Mouse (Mus musculus) neural tube, embryonic 10.5 days (tissue): Measurements from ENCODE around the gene Tmem132c.

Experiments
- DNase-seq: peaks from one replicate; pipeline ENCODE4 v3.0.0-alpha.2; 2017; ENCODE audit warnings: low spot score; ENCODE audit errors: extremely low spot score

The Tmem132c gene

GRCm38 (mm10) chr5:127241136-127241924, at the start of gene Tmem132c:
Gene Tmem132c, plus strand, starts transcription at chr5:127241808.
- peak; percentile 97 for DNase-seq

- DNase-seq, result peak; percentile 59
These were observed 49.7 kb upstream of the Tmem132c start for GRCm38 (mm10) chr5:127191881-127192280.

GRCm38 (mm10) chr5:127198850-127199249, 42.8 kb upstream of the Tmem132c start:
- DNase-seq, result no peak

GRCm38 (mm10) chr5:127204881-127205280, 36.7 kb upstream of the Tmem132c start:
- no peak for DNase-seq

- no peak for DNase-seq
These were observed 25.2 kb upstream of the Tmem132c start for GRCm38 (mm10) chr5:127216389-127216788.

- no peak for DNase-seq
These were observed 23.9 kb upstream of the Tmem132c start for GRCm38 (mm10) chr5:127217725-127218124.

GRCm38 (mm10) chr5:127227929-127228595, 13.5 kb upstream of the Tmem132c start:
- peak; percentile 47 for DNase-seq

GRCm38 (mm10) chr5:127234715-127235114, 6.9 kb upstream of the Tmem132c start:
- peak; percentile 65 for DNase-seq

GRCm38 (mm10) chr5:127235203-127235602, 6.4 kb upstream of the Tmem132c start:
- DNase-seq, result peak; percentile 96

GRCm38 (mm10) chr5:127239706-127240105, 1.9 kb upstream of the Tmem132c start:
- DNase-seq, result peak; percentile 61

GRCm38 (mm10) chr5:127240646-127241045, 962 bp upstream of the Tmem132c start:
- peak; percentile 42 for DNase-seq

- peak; percentile 74 for DNase-seq
These were observed 536 bp downstream of the Tmem132c start for GRCm38 (mm10) chr5:127241925-127242762.

GRCm38 (mm10) chr5:127242763-127243160, 1.2 kb downstream of the Tmem132c start:
- peak; percentile 43 for DNase-seq

GRCm38 (mm10) chr5:127243209-127243608, 1.6 kb downstream of the Tmem132c start:
- DNase-seq, result peak; percentile 50

GRCm38 (mm10) chr5:127243611-127244010, 2.0 kb downstream of the Tmem132c start:
- DNase-seq, result peak; percentile 39

GRCm38 (mm10) chr5:127253263-127253662, 11.7 kb downstream of the Tmem132c start:
- no peak for DNase-seq

- DNase-seq, result no peak
These were observed 15.5 kb downstream of the Tmem132c start for GRCm38 (mm10) chr5:127256947-127257610.

GRCm38 (mm10) chr5:127262136-127262535, 20.5 kb downstream of the Tmem132c start:
- DNase-seq, result no peak

GRCm38 (mm10) chr5:127271145-127271544, 29.5 kb downstream of the Tmem132c start:
- DNase-seq, result no peak

GRCm38 (mm10) chr5:127279462-127279861, 37.9 kb downstream of the Tmem132c start:
- DNase-seq, result no peak

GRCm38 (mm10) chr5:127281186-127281585, 39.6 kb downstream of the Tmem132c start:
- DNase-seq, result no peak
